Mouse (Mus musculus) Patski (cell line): Measurements from ENCODE around the gene Lysmd1. TPM values are rescaled to one million over a fixed set of nuclear protein-coding genes. Genes with fewer than 3 reads are reported as not detected.

ENCODE experiments used
- ATAC-seq: fragments of 100-300 bp; one replicate; pipeline ENCODE4 v1.8.0; 2021
- CTCF ChIA-PET: fragments of 350-600 bp; sonication (Branson Sonifier 250); formaldehyde crosslinking; loops from one replicate; lab custom pipeline; 2022; ENCODE audit warnings: inconsistent platforms; lab: Charles Lee
- POLR2A ChIA-PET: fragments of 350-600 bp; sonication (Branson Sonifier 250); formaldehyde crosslinking; loops from one replicate; lab custom pipeline; 2022; ENCODE audit warnings: antibody characterized with exemption, inconsistent platforms; lab: Charles Lee
- DNase-seq: peaks from one replicate; pipeline ENCODE4 v3.0.0-alpha.2; 2011; ENCODE audit warnings: low read depth, low spot score
- H3K27me3 ChIP-seq: fragments of 371-371 bp; one replicate; pipeline ENCODE4 v1.5.1; 2021
- CTCF ChIP-seq: fragments of 100-300 bp; IDR thresholded peaks from one replicate; pipeline ENCODE4 v1.5.1; 2021
- in situ Hi-C: fragments of 300-500 bp; cut with MboI; formaldehyde crosslinking; loops from 3 replicates; pipeline ENCODE4 v1.11.1; 2018; ENCODE audit warnings: low pct_unique_long_range_greater_than_20kb, mixed read lengths
- polyA plus RNA-seq: library from polyadenylated mRNA; unstranded; gene quantifications from one replicate; pipeline ENCODE4 v1.2.3, GENCODE M21; 2021

Lysmd1 gene
- polyA plus RNA-seq, 1 experiment from 2014 or later, result 16.6 TPM

- ATAC-seq, result no peak
- no peak for TF ChIP-seq CTCF
- no peaks in the 10 kb centered on the region for H3K27me3 ChIP-seq
- in situ Hi-C loops, result no loop called here
- ChIA-PET CTCF (interaction anchor here (0.6 to 1.9 kb wide), 2 partner anchors 23 to 77 kb away, joined by 3 to 4 read pairs; no protein-coding TSS in a partner anchor), POLR2A (interaction anchor here (0.6 kb wide), 1 partner anchor 145 kb away, joined by 3 read pairs; no protein-coding TSS in a partner anchor)
- no peak for DNase-seq
Measured at GRCm38 (mm10) chr3:95135433-95136052, 1.7 kb downstream of the Lysmd1 start.

GRCm38 (mm10) chr3:95136336-95136735 is 2.4 kb downstream of the Lysmd1 start:
- in situ Hi-C loops, result no loop called here

GRCm38 (mm10) chr3:95139586-95140288 is 5.8 kb downstream of the Lysmd1 start:
- no peak for ATAC-seq
- ChIA-PET CTCF (interaction anchor here (0.7 to 2.2 kb wide), 7 partner anchors 12 to 123 kb away, joined by 3 to 7 read pairs (median 4); partner anchors contain the start of gene Sema6c), POLR2A (no interaction called here)

More at GRCm38 (mm10) chr3:95136336-95136735, 2.4 kb downstream of the Lysmd1 start:
- H3K27me3 ChIP-seq, result no peaks in the 10 kb centered on the region
- no peak for TF ChIP-seq CTCF
- no peak for ATAC-seq
- ChIA-PET POLR2A (interaction anchor here (0.6 kb wide), 1 partner anchor 144 kb away, joined by 3 read pairs; no protein-coding TSS in a partner anchor), CTCF (interaction anchor here (0.6 to 1.9 kb wide), 3 partner anchors 22 to 82 kb away, joined by 3 to 4 read pairs (median 4); no protein-coding TSS in a partner anchor)
- no peak for DNase-seq

GRCm38 (mm10) chr3:95140289-95140595 is 6.4 kb downstream of the Lysmd1 start:
- TF ChIP-seq CTCF, result no peak
- CTCF ChIA-PET, result interaction anchor here (0.7 to 2.2 kb wide), 7 partner anchors 12 to 123 kb away, joined by 3 to 7 read pairs (median 4); partner anchors contain the start of gene Sema6c
- POLR2A ChIA-PET, result no interaction called here
- in situ Hi-C loops, result loop anchor here (5.0 to 10.0 kb wide), 3 partner anchors 72 to 265 kb away; partner anchors contain the start of gene 4930558C23Rik
- ATAC-seq (no peak), DNase-seq (no peak)
- H3K27me3 ChIP-seq, result no peaks in the 10 kb centered on the region

More at GRCm38 (mm10) chr3:95139586-95140288, 5.8 kb downstream of the Lysmd1 start:
- TF ChIP-seq CTCF, result no peak
- no peaks in the 10 kb centered on the region for H3K27me3 ChIP-seq
- in situ Hi-C loops, result loop anchor here (5.0 to 10.0 kb wide), 3 partner anchors 73 to 265 kb away; partner anchors contain the start of gene 4930558C23Rik
- DNase-seq, result no peak

GRCm38 (mm10) chr3:95140795-95141194 is 6.9 kb downstream of the Lysmd1 start:
- CTCF ChIA-PET, result interaction anchor here (1.1 to 2.2 kb wide), 4 partner anchors 11 to 122 kb away, joined by 3 to 7 read pairs (median 5); no protein-coding TSS in a partner anchor
- TF ChIP-seq CTCF, result no peak

GRCm38 (mm10) chr3:95141474-95141873 is 7.6 kb downstream of the Lysmd1 start:
- no peaks in the 10 kb centered on the region for H3K27me3 ChIP-seq
- POLR2A ChIA-PET, result interaction anchor here (0.5 to 1.1 kb wide), 2 partner anchors 24 to 85 kb away, joined by 3 to 5 read pairs; no protein-coding TSS in a partner anchor
- CTCF ChIA-PET, result interaction anchor here (1.3 to 2.2 kb wide), 3 partner anchors 14 to 75 kb away, joined by 3 to 11 read pairs (median 8); no protein-coding TSS in a partner anchor
- in situ Hi-C loops, result loop anchor here (5.0 to 10.0 kb wide), 3 partner anchors 71 to 263 kb away; partner anchors contain the start of gene 4930558C23Rik
- ATAC-seq (no peak), DNase-seq (no peak)
- TF ChIP-seq CTCF, result no peak

More at GRCm38 (mm10) chr3:95140795-95141194, 6.9 kb downstream of the Lysmd1 start:
- DNase-seq, result no peak
- POLR2A ChIA-PET, result no interaction called here
- in situ Hi-C loops, result loop anchor here (5.0 to 10.0 kb wide), 3 partner anchors 72 to 264 kb away; partner anchors contain the start of gene 4930558C23Rik
- H3K27me3 ChIP-seq, result no peaks in the 10 kb centered on the region
- no peak for ATAC-seq

GRCm38 (mm10) chr3:95141952-95142616 is 8.2 kb downstream of the Lysmd1 start, which contains the start of gene Tnfaip8l2:
Tnfaip8l2 (minus strand) TSS chr3:95142360.
- TF ChIP-seq CTCF, result no peak
- in situ Hi-C loops, result loop anchor here (5.0 to 10.0 kb wide), 3 partner anchors 70 to 263 kb away; partner anchors contain the start of gene 4930558C23Rik
- H3K27me3 ChIP-seq, result no peaks in the 10 kb centered on the region
- no peak for ATAC-seq
- CTCF ChIA-PET, result interaction anchor here (0.7 to 2.2 kb wide), 12 partner anchors 13 to 116 kb away, joined by 3 to 11 read pairs (median 4); no protein-coding TSS in a partner anchor
- DNase-seq, result no peak
- POLR2A ChIA-PET, result interaction anchor here (0.9 to 1.1 kb wide), 2 partner anchors 20 to 84 kb away, joined by 3 read pairs; no protein-coding TSS in a partner anchor

GRCm38 (mm10) chr3:95142617-95143011 is 8.7 kb downstream of the Lysmd1 start:
- ATAC-seq, result peak; percentile 74
- POLR2A ChIA-PET, result interaction anchor here (0.9 to 1.1 kb wide), 2 partner anchors 20 to 84 kb away, joined by 3 read pairs; no protein-coding TSS in a partner anchor
- CTCF ChIA-PET, result interaction anchor here (0.6 to 2.2 kb wide), 21 partner anchors 10 to 168 kb away, joined by 3 to 11 read pairs (median 4); partner anchors contain the start of gene Sema6c
- DNase-seq, result peak; percentile 62
- H3K27me3 ChIP-seq, result no peaks in the 10 kb centered on the region
- in situ Hi-C loops, result loop anchor here (5.0 to 10.0 kb wide), 3 partner anchors 70 to 262 kb away; partner anchors contain the start of gene 4930558C23Rik
- TF ChIP-seq CTCF, result peak; percentile 99

- ChIA-PET POLR2A (no interaction called here), CTCF (interaction anchor here (1.5 to 1.6 kb wide), 2 partner anchors 65 to 69 kb away, joined by 4 read pairs; partner anchors contain the start of gene Gabpb2)
- H3K27me3 ChIP-seq, result no peaks in the 10 kb centered on the region
- in situ Hi-C loops, result loop anchor here (10.0 kb wide), 1 partner anchor 257 kb away; the partner anchor contains the start of gene 4930558C23Rik
- DNase-seq (no peak), ATAC-seq (no peak)
- TF ChIP-seq CTCF, result no peak
Measured at GRCm38 (mm10) chr3:95147924-95148323, 14.0 kb downstream of the Lysmd1 start.
